Mouse (Mus musculus): ENCODE data around the gene Rorc. TPM values are rescaled to one million over a fixed set of nuclear protein-coding genes. Genes with fewer than 3 reads are reported as not detected.

Rorc gene
- polyA plus RNA-seq (2016; fragmentation: Nextera tagmentation; extraction: Ambion mirVana) = 0.49 and 0.70 TPM in 2 replicates

GRCm38 (mm10) chr3:94372641-94373040 lies at the start of gene Rorc:
Gene Rorc (plus strand): TSS chr3:94372794.
- Histone ChIP-seq H3K27ac (no peak within 1 kb of the TSS), H3K36me3 (no peaks in the 10 kb centered on the region), H3K4me1 (peaks cover 15% of the 10 kb centered on the region), H3K4me2 (peak within 1 kb of the TSS; percentile 37), H3K27me3 (replicated peaks) (peaks cover 49% of the 10 kb centered on the region), H3K9ac (no peak within 1 kb of the TSS), H3K9me3 (replicated peaks) (no peaks in the 10 kb centered on the region), H3K4me3 (no peak within 1 kb of the TSS)
- 12% methylated on average over 5 of the region's 5 CpGs for WGBS (ENCODE audit: insufficient replicate concordance)
- ATAC-seq = no peak

GRCm38 (mm10) chr3:94328681-94329080 lies 43.9 kb upstream of the Rorc start:
- Histone ChIP-seq H3K9ac (no peak overlapping the region), H3K27ac (no peak overlapping the region), H3K9me3 (replicated peaks) (no peaks in the 10 kb centered on the region), H3K36me3 (peaks cover 4% of the 10 kb centered on the region; the same call in 1 of the 2 replicates), H3K4me3 (no peak overlapping the region), H3K4me1 (no peaks in the 10 kb centered on the region), H3K4me2 (no peak overlapping the region), H3K27me3 (replicated peaks) (no peaks in the 10 kb centered on the region)
- no peak for ATAC-seq
- 62% methylated on average over 3 of the region's 3 CpGs for WGBS (ENCODE audit: insufficient replicate concordance)

- H3K9ac ChIP-seq = no peak overlapping the region
- H3K36me3 ChIP-seq = peaks cover 4% of the 10 kb centered on the region; the same call in 1 of the 2 replicates
- H3K27ac ChIP-seq = no peak overlapping the region
- no peak overlapping the region for H3K4me3 ChIP-seq
- 73% methylated on average over 4 of the region's 4 CpGs for WGBS (ENCODE audit: insufficient replicate concordance)
- no peaks in the 10 kb centered on the region for H3K4me1 ChIP-seq
- H3K9me3 ChIP-seq (replicated peaks) = no peaks in the 10 kb centered on the region
- no peak for ATAC-seq
- H3K4me2 ChIP-seq = no peak overlapping the region
- H3K27me3 ChIP-seq (replicated peaks) = no peaks in the 10 kb centered on the region
Observed at GRCm38 (mm10) chr3:94334442-94334841, 38.2 kb upstream of the Rorc start.

GRCm38 (mm10) chr3:94338522-94338921 lies 34.1 kb upstream of the Rorc start:
- Histone ChIP-seq H3K9ac (no peak overlapping the region), H3K4me3 (no peak overlapping the region), H3K4me1 (no peaks in the 10 kb centered on the region), H3K27ac (no peak overlapping the region), H3K4me2 (no peak overlapping the region), H3K36me3 (no peaks in the 10 kb centered on the region), H3K27me3 (replicated peaks) (no peaks in the 10 kb centered on the region), H3K9me3 (replicated peaks) (no peaks in the 10 kb centered on the region)
- 63% methylated on average over 3 of the region's 3 CpGs for WGBS (ENCODE audit: insufficient replicate concordance)
- no peak for ATAC-seq

- Histone ChIP-seq H3K4me2 (no peak within 1 kb of the TSS), H3K27ac (no peak within 1 kb of the TSS), H3K9ac (no peak within 1 kb of the TSS), H3K9me3 (replicated peaks) (no peaks in the 10 kb centered on the region), H3K36me3 (no peaks in the 10 kb centered on the region), H3K4me3 (no peak within 1 kb of the TSS), H3K4me1 (no peaks in the 10 kb centered on the region), H3K27me3 (replicated peaks) (no peaks in the 10 kb centered on the region; the same call in 1 of the 2 replicates)
- 36% methylated on average over 3 of the region's 3 CpGs for WGBS (ENCODE audit: insufficient replicate concordance)
- ATAC-seq = no peak
Observed at GRCm38 (mm10) chr3:94341959-94342422, 30.6 kb upstream of the Rorc start, which contains the start of gene Them5. Gene Them5 (plus strand): TSS chr3:94342099.

GRCm38 (mm10) chr3:94342552-94342951 lies 30.0 kb upstream of the Rorc start:
- Histone ChIP-seq H3K4me2 (no peak overlapping the region), H3K27ac (no peak overlapping the region), H3K9me3 (replicated peaks) (no peaks in the 10 kb centered on the region), H3K36me3 (no peaks in the 10 kb centered on the region), H3K27me3 (replicated peaks) (no peaks in the 10 kb centered on the region; the same call in 1 of the 2 replicates), H3K4me1 (no peaks in the 10 kb centered on the region), H3K4me3 (no peak overlapping the region), H3K9ac (no peak overlapping the region)
- 55% methylated on average over 1 of the region's 1 CpGs for WGBS (ENCODE audit: insufficient replicate concordance)
- ATAC-seq = no peak

- H3K27ac ChIP-seq = no peak overlapping the region
- 65% methylated on average over 2 of the region's 2 CpGs for WGBS (ENCODE audit: insufficient replicate concordance)
- ATAC-seq = no peak
- no peak overlapping the region for H3K9ac ChIP-seq
- H3K36me3 ChIP-seq = no peaks in the 10 kb centered on the region
- H3K4me2 ChIP-seq = no peak overlapping the region
- no peak overlapping the region for H3K4me3 ChIP-seq
- H3K4me1 ChIP-seq = no peaks in the 10 kb centered on the region
- H3K27me3 ChIP-seq (replicated peaks) = no peaks in the 10 kb centered on the region; the same call in 1 of the 2 replicates
- H3K9me3 ChIP-seq (replicated peaks) = no peaks in the 10 kb centered on the region
Observed at GRCm38 (mm10) chr3:94344182-94344581, 28.4 kb upstream of the Rorc start.

GRCm38 (mm10) chr3:94344897-94345296 lies 27.7 kb upstream of the Rorc start:
- ATAC-seq = no peak
- Histone ChIP-seq H3K9ac (no peak overlapping the region), H3K4me3 (no peak overlapping the region), H3K9me3 (replicated peaks) (no peaks in the 10 kb centered on the region), H3K4me1 (no peaks in the 10 kb centered on the region), H3K4me2 (no peak overlapping the region), H3K36me3 (no peaks in the 10 kb centered on the region), H3K27me3 (replicated peaks) (no peaks in the 10 kb centered on the region; the same call in 1 of the 2 replicates), H3K27ac (no peak overlapping the region)
- WGBS (ENCODE audit: insufficient replicate concordance) = 49% methylated on average over 3 of the region's 3 CpGs

GRCm38 (mm10) chr3:94348146-94348545 lies 24.4 kb upstream of the Rorc start:
- H3K4me1 ChIP-seq = no peaks in the 10 kb centered on the region
- H3K4me2 ChIP-seq = no peak overlapping the region
- no peaks in the 10 kb centered on the region; the same call in 1 of the 2 replicates for H3K27me3 ChIP-seq (replicated peaks)
- no peaks in the 10 kb centered on the region for H3K36me3 ChIP-seq
- no peak for ATAC-seq
- WGBS (ENCODE audit: insufficient replicate concordance) = 37% methylated on average over 2 of the region's 2 CpGs
- H3K4me3 ChIP-seq = no peak overlapping the region
- no peak overlapping the region for H3K27ac ChIP-seq
- H3K9ac ChIP-seq = no peak overlapping the region
- H3K9me3 ChIP-seq (replicated peaks) = 0 out of 2 replicates have a peak, but pooled peaks cover 4% of the 10 kb centered on the region

- WGBS (ENCODE audit: insufficient replicate concordance) = 3% methylated on average over 1 of the region's 1 CpGs
Observed at GRCm38 (mm10) chr3:94360812-94361211, 11.8 kb upstream of the Rorc start.

GRCm38 (mm10) chr3:94362138-94362537 lies 10.5 kb upstream of the Rorc start, which contains the start of gene C2cd4d:
Gene C2cd4d (plus strand): TSS chr3:94362438.
- Histone ChIP-seq H3K9me3 (replicated peaks) (no peaks in the 10 kb centered on the region), H3K4me1 (0 out of 2 replicates have a peak, but pooled peaks cover 6% of the 10 kb centered on the region), H3K4me2 (peak within 1 kb of the TSS; percentile 67), H3K27ac (no peak within 1 kb of the TSS), H3K9ac (0 out of 2 replicates have a peak within 1 kb of the TSS, but pooled peaks have one; percentile 37), H3K4me3 (peak within 1 kb of the TSS; percentile 46; the same call in 1 of the 2 replicates), H3K36me3 (no peaks in the 10 kb centered on the region), H3K27me3 (replicated peaks) (peaks cover 74% of the 10 kb centered on the region)
- WGBS (ENCODE audit: insufficient replicate concordance) = 55% methylated on average over 7 of the region's 7 CpGs
- no peak for ATAC-seq

More at GRCm38 (mm10) chr3:94360812-94361211, 11.8 kb upstream of the Rorc start:
- Histone ChIP-seq H3K4me1 (0 out of 2 replicates have a peak, but pooled peaks cover 6% of the 10 kb centered on the region), H3K9me3 (replicated peaks) (no peaks in the 10 kb centered on the region), H3K36me3 (no peaks in the 10 kb centered on the region), H3K27me3 (replicated peaks) (peaks cover 65% of the 10 kb centered on the region), H3K4me2 (no peak overlapping the region), H3K27ac (no peak overlapping the region), H3K9ac (no peak overlapping the region), H3K4me3 (no peak overlapping the region)
- no peak for ATAC-seq

- no peak for ATAC-seq
- 5% methylated on average over 94 of the region's 97 CpGs for WGBS (ENCODE audit: insufficient replicate concordance)
- H3K27me3 ChIP-seq (replicated peaks) = peaks cover 74% of the 10 kb centered on the region
- no peaks in the 10 kb centered on the region for H3K9me3 ChIP-seq (replicated peaks)
- H3K4me1 ChIP-seq = 0 out of 2 replicates have a peak, but pooled peaks cover 6% of the 10 kb centered on the region
- peak overlapping the region; percentile 46 for H3K4me3 ChIP-seq
- peak overlapping the region; percentile 67 for H3K4me2 ChIP-seq
- no peak overlapping the region for H3K27ac ChIP-seq
- peak overlapping the region; percentile 37 for H3K9ac ChIP-seq
- H3K36me3 ChIP-seq = no peaks in the 10 kb centered on the region
Observed at GRCm38 (mm10) chr3:94363291-94364153, 9.1 kb upstream of the Rorc start.

Measured in liver, embryonic 12.5 days (tissue).